8 mouse cellular contexts compared by ENCODE assay signal in genomic region chr7:82752171-82753085, GRCm38 (mm10).
DNase-seq lines count a peak whose midpoint lies in the region; ATAC-seq lines count a peak whose summit lies in the region.

No protein-coding gene starts in this region.

- H3K9ac ChIP-seq in embryonic facial prominence, embryonic 11.5 days (replicated peaks; ENCODE audit: low read length), result no peak overlapping the region
- H3K9ac ChIP-seq in intestine, embryonic 16.5 days (ENCODE audit: low read depth, low read length), result no peak overlapping the region

- no peaks in the 10 kb centered on the region for H3K27me3 ChIP-seq in embryonic facial prominence, embryonic 11.5 days (ENCODE audit: control insufficient read depth, insufficient read depth, low read length)
- H3K27me3 ChIP-seq in intestine, embryonic 16.5 days (replicated peaks; ENCODE audit: control insufficient read depth, insufficient read depth, low read length), result no peaks in the 10 kb centered on the region

- H3K4me1 ChIP-seq in embryonic facial prominence, embryonic 11.5 days (ENCODE audit: control insufficient read depth, insufficient read depth, low read length), result no peaks in the 10 kb centered on the region
- H3K4me1 ChIP-seq in intestine, embryonic 16.5 days (ENCODE audit: control insufficient read depth, insufficient read depth, low read length), result 0 out of 2 replicates have a peak, but pooled peaks cover 4% of the 10 kb centered on the region

- DNase-seq in heart, adult 18-20 months, result peak; percentile 22 to 23
- no peak for DNase-seq in heart, adult 8-10 months (ENCODE audit: low spot score)
- DNase-seq in embryonic facial prominence, embryonic 11.5 days (ENCODE audit: low spot score), result peak; percentile 60
- DNase-seq in lung, postnatal 10 days, result peak; percentile 70
- DNase-seq in layer of hippocampus, postnatal 10 days (ENCODE audit: low spot score in 2 of 2), result no peak
- no peak for DNase-seq in frontal cortex, postnatal 10 days (ENCODE audit: low spot score in 2 of 2)

- WGBS in embryonic facial prominence, embryonic 11.5 days, result 67% methylated on average over 8 of the region's 8 CpGs
- WGBS in intestine, embryonic 16.5 days, result 47% methylated on average over 8 of the region's 8 CpGs

- no peak overlapping the region for H3K4me3 ChIP-seq in embryonic facial prominence, embryonic 11.5 days (ENCODE audit: low read depth, low read length)
- H3K4me3 ChIP-seq in intestine, embryonic 16.5 days (ENCODE audit: low read length), result no peak overlapping the region

- H3K36me3 ChIP-seq in embryonic facial prominence, embryonic 11.5 days (replicated peaks; ENCODE audit: control insufficient read depth, insufficient read depth, low read depth, low read length), result no peaks in the 10 kb centered on the region
- H3K36me3 ChIP-seq in intestine, embryonic 16.5 days (ENCODE audit: control insufficient read depth, insufficient read depth, low read length), result no peaks in the 10 kb centered on the region

- 0 out of 2 replicates have a peak overlapping the region, but pooled peaks have one; percentile 16 for H3K27ac ChIP-seq in embryonic facial prominence, embryonic 11.5 days (replicated peaks; ENCODE audit: low read depth, low read length)
- peak overlapping the region; percentile 11; the same call in 1 of the 2 replicates for H3K27ac ChIP-seq in intestine, embryonic 16.5 days (ENCODE audit: low read length)

- no peak for ATAC-seq in embryonic facial prominence, embryonic 11.5 days (replicated peaks; ENCODE audit: insufficient number of reproducible peaks, low FRiP score, low TSS enrichment, low read depth)
- peak; percentile 55; the same call in 1 of the 2 replicates for ATAC-seq in intestine, embryonic 16.5 days
- ATAC-seq in megakaryocyte-erythroid progenitor cell, adult 5-6 weeks (replicated peaks; ENCODE audit: low FRiP score, low TSS enrichment, poor library complexity, severe bottlenecking), result no peak

- H3K9me3 ChIP-seq in embryonic facial prominence, embryonic 11.5 days (replicated peaks; ENCODE audit: control insufficient read depth, low read length), result no peaks in the 10 kb centered on the region
- no peaks in the 10 kb centered on the region for H3K9me3 ChIP-seq in intestine, embryonic 16.5 days (ENCODE audit: control insufficient read depth, low read length)

- no peak overlapping the region for H3K4me2 ChIP-seq in embryonic facial prominence, embryonic 11.5 days (ENCODE audit: low read depth, low read length)
- no peak overlapping the region for H3K4me2 ChIP-seq in intestine, embryonic 16.5 days (ENCODE audit: low read depth, low read length)

Comparison
In these comparisons a context has a peak if more than half of its experiments do, and no peak if none do; other contexts are left out.
1. DNase-seq: peak in heart, adult 18-20 months (2 of 2), embryonic facial prominence, embryonic 11.5 days (single experiment) and lung, postnatal 10 days (single experiment); none in heart, adult 8-10 months (single experiment), layer of hippocampus, postnatal 10 days (0 of 2) and frontal cortex, postnatal 10 days (0 of 2).